Mouse (Mus musculus) liver, embryonic 14.5 days (tissue): Measurements from ENCODE around the gene 9930111J21Rik2. TPM values are rescaled to one million over a fixed set of nuclear protein-coding genes. Genes with fewer than 3 reads are reported as not detected.

Source experiments
- ATAC-seq: fragments of 200-750 bp; cut with Nextera tagmentation; 2 replicates; pipeline ENCODE4 v1.8.0; 2017; ENCODE audit warnings: moderate number of reproducible peaks, mild to moderate bottlenecking, moderate library complexity; ENCODE audit not compliant: insufficient read depth
- DNase-seq, 3 experiments: peaks; one replicate each; pipeline ENCODE4 v3.0.0-alpha.2; 2012 to 2013; ENCODE audit warnings: low read depth in 3 of 3, low spot score in 3 of 3
- H3K27ac ChIP-seq: fragments of 300-500 bp; sonication (generic); 2 replicates; pipeline ENCODE4 v1.5.1; 2014; ENCODE audit warnings: moderate library complexity, mild to moderate bottlenecking, control low read depth, inconsistent platforms
- H3K27me3 ChIP-seq: fragments of 300-500 bp; sonication (generic); 2 replicates; pipeline ENCODE4 v1.6.1; 2014; ENCODE audit warnings: mild to moderate bottlenecking, low read length, moderate library complexity; ENCODE audit not compliant: control insufficient read depth, insufficient read depth
- H3K36me3 ChIP-seq: fragments of 300-500 bp; sonication (generic); replicated peaks from 2 replicates; pipeline ENCODE4 v1.6.1; 2014; ENCODE audit warnings: low read depth; ENCODE audit not compliant: control insufficient read depth, insufficient read depth
- H3K4me1 ChIP-seq, 2 experiments: fragments of 200-500 bp in 1 of 2; fragments of 300-500 bp in 1 of 2; sonication (generic) in 1 of 2; replicated peaks; 2 replicates each; pipeline ENCODE4 v1.6.1; 2012 to 2014; ENCODE audit warnings: antibody characterized with exemption in 1 of 2, inconsistent platforms in 1 of 2, low read length in 1 of 2; ENCODE audit not compliant: control insufficient read depth in 2 of 2, insufficient read depth in 2 of 2
- H3K4me2 ChIP-seq: fragments of 300-500 bp; sonication (generic); 2 replicates; pipeline ENCODE4 v1.6.1; 2014; ENCODE audit warnings: low read depth, mild to moderate bottlenecking, control low read depth, moderate library complexity
- H3K4me3 ChIP-seq, 2 experiments: fragments of 200-500 bp in 1 of 2; fragments of 300-500 bp in 1 of 2; sonication (generic) in 1 of 2; 2 replicates each; pipeline ENCODE4 v1.5.1; 2012 to 2014; ENCODE audit warnings: low read depth in 2 of 2, low read length in 2 of 2, mild to moderate bottlenecking in 2 of 2, control low read depth in 1 of 2, inconsistent platforms in 1 of 2, moderate library complexity in 1 of 2; ENCODE audit not compliant: insufficient read depth in 1 of 2
- H3K9ac ChIP-seq: fragments of 300-500 bp; sonication (generic); replicated peaks from 2 replicates; pipeline ENCODE4 v1.6.1; 2014; ENCODE audit warnings: mild to moderate bottlenecking, control low read depth, moderate library complexity
- H3K9me3 ChIP-seq: fragments of 300-500 bp; sonication (generic); 2 replicates; pipeline ENCODE4 v1.6.1; 2016; ENCODE audit warnings: low read length, mixed read lengths; ENCODE audit not compliant: control insufficient read depth
- CTCF ChIP-seq: IDR thresholded peaks from 2 replicates; pipeline ENCODE4 v1.5.1; 2016; ENCODE audit warnings: antibody characterized with exemption, low read depth, control low read depth
- EP300 ChIP-seq: IDR thresholded peaks from 2 replicates; pipeline ENCODE4 v1.6.1; 2016; ENCODE audit warnings: antibody characterized with exemption, low read depth
- WGBS: fragments of 180-500 bp; shearing (Covaris S2); extraction: QIAGEN DNeasy Blood & Tissue Kit; methylation state at CpG from one replicate; pipeline ENCODE4 v1.1.7; 2014; ENCODE audit not compliant: insufficient replicate concordance; 5-methylcytosine and 5-hydroxymethylcytosine counted together
- polyA plus RNA-seq, 2 experiments: library from polyadenylated mRNA; depleted of rRNA in 1 of 2; stranded (reverse) in 1 of 2; unstranded in 1 of 2; fragments of >200 nt; fragmentation: Nextera tagmentation in 1 of 2; extraction: Ambion mirVana in 1 of 2; gene quantifications; 2 replicates each; pipeline versions ENCODE4 v1.2.1 to v1.2.3; 2012 to 2014

The 9930111J21Rik2 gene
- polyA plus RNA-seq, 2 experiments, result 0.51 to 0.56 TPM

DNA sequence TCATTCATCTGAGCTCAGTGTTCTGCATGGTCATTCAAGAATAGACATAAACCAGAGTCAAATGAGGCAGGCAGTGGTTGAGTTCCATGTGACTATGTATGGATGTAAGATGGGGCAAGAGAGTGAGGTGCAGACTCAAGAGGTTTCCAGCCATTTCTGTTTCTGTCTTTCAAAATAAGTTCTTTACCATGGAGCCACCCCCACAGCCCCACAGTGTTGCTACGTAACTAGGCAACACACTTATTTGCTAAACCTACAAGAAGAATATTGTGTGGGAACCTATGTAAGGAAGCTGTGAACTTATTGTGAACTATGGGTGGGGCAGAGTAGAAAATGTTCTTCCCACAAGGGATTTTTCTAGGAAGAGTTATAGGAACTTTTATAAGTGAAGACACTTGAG lies 32.1 kb upstream of the 9930111J21Rik2 start:
- Histone ChIP-seq H3K27me3 (no peaks in the 10 kb centered on the region), H3K4me3 (no peak overlapping the region), H3K9ac (no peak overlapping the region), H3K36me3 (no peaks in the 10 kb centered on the region), H3K9me3 (no peaks in the 10 kb centered on the region), H3K4me2 (no peak overlapping the region), H3K4me1 (peaks cover 48 to 66% of the 10 kb centered on the region in 2 experiments), H3K27ac (peak overlapping the region; percentile 74)
- ATAC-seq (no peak), DNase-seq (no peak)
- WGBS, result 79% methylated on average over 1 of the region's 1 CpGs
- TF ChIP-seq CTCF, result no peak
- TF ChIP-seq EP300, result no peak

DNA sequence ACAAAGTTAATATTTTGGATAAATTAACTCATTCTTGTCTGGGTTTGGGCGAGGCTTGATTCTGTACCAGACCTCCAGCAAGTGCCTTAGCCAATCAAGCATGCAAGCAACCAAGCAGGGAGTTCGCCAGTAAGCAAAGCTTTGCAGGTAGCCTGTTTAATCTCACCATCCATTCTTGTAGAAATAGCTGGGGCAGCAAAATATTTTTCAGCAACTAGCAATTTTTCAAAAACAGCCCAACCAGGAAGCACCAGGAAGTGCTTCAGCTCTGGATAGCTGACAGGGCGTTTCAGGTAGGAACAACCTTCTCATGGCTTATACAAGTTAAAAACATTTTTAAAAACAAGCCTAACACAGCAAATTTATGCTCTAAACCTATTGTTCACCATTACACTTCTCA lies 30.8 kb upstream of the 9930111J21Rik2 start:
- no peak for ATAC-seq
- no peaks in the 10 kb centered on the region for H3K9me3 ChIP-seq
- no peaks in the 10 kb centered on the region for H3K36me3 ChIP-seq
- H3K4me3 ChIP-seq, result no peak overlapping the region
- no peak for DNase-seq
- H3K27ac ChIP-seq, result no peak overlapping the region
- TF ChIP-seq CTCF (no peak), EP300 (no peak)
- H3K27me3 ChIP-seq, result no peaks in the 10 kb centered on the region
- H3K4me2 ChIP-seq, result peak overlapping the region; percentile 19; the same call in 1 of the 2 replicates
- no peak overlapping the region for H3K9ac ChIP-seq
- H3K4me1 ChIP-seq, result peaks cover 40 to 55% of the 10 kb centered on the region in 2 experiments
- 60% methylated on average over 3 of the region's 3 CpGs for WGBS

DNA sequence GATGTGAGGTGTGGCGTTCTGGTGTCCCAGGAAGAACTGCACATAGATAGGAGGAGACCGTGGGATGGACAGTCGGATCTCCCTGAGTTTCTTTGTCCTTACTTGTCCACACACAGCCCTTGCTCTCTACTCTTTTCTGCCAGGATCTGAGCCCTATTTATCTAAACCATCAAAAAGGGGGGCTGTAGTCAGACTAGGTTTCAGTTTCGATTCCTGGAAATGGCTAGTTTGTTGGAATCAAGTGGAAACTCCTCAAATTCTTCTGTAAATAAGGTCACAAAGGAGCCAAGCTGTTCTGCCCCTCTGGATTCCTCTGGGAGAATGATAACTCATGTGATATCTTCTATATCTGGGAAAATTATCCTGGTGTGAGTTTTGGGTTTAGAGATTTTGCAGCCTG lies 30.3 kb upstream of the 9930111J21Rik2 start:
- no peaks in the 10 kb centered on the region for H3K27me3 ChIP-seq
- WGBS, result 48% methylated on average over 4 of the region's 4 CpGs
- H3K4me2 ChIP-seq, result peak overlapping the region; percentile 19
- H3K9me3 ChIP-seq, result no peaks in the 10 kb centered on the region
- H3K4me3 ChIP-seq, result no peak overlapping the region
- TF ChIP-seq CTCF (no peak), EP300 (no peak)
- no peak overlapping the region for H3K9ac ChIP-seq
- DNase-seq, result no peak
- no peak for ATAC-seq
- no peaks in the 10 kb centered on the region for H3K36me3 ChIP-seq
- no peak overlapping the region for H3K27ac ChIP-seq
- H3K4me1 ChIP-seq, result peaks cover 35 to 53% of the 10 kb centered on the region in 2 experiments

DNA sequence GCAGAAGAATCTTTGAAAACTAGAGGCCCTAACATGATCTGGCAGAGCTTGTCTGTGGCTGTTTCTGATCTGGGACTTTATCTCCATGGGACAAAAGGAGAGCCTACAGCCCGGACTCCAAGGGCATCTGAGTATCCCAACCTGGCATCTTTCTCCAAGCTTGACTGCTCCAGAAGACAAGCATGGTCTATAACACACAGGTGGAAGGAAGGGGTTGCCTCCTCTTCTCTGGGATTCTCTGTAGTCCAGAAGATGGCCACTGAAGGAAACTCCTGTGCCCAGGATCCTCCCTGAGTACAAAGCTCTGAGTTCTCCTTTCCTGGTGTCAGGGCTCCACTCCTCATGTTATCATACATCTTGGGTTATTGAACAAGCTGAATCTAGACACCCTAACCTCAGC lies 29.6 kb upstream of the 9930111J21Rik2 start:
- H3K4me3 ChIP-seq, result no peak overlapping the region
- H3K4me1 ChIP-seq, result peaks cover 31 to 51% of the 10 kb centered on the region in 2 experiments
- TF ChIP-seq EP300 (no peak), CTCF (no peak)
- no peaks in the 10 kb centered on the region for H3K27me3 ChIP-seq
- no peaks in the 10 kb centered on the region for H3K9me3 ChIP-seq
- H3K27ac ChIP-seq, result no peak overlapping the region
- ATAC-seq, result no peak
- H3K9ac ChIP-seq, result no peak overlapping the region
- no peaks in the 10 kb centered on the region for H3K36me3 ChIP-seq
- DNase-seq, result no peak
- WGBS, result 22% methylated on average over 1 of the region's 1 CpGs
- H3K4me2 ChIP-seq, result no peak overlapping the region

DNA sequence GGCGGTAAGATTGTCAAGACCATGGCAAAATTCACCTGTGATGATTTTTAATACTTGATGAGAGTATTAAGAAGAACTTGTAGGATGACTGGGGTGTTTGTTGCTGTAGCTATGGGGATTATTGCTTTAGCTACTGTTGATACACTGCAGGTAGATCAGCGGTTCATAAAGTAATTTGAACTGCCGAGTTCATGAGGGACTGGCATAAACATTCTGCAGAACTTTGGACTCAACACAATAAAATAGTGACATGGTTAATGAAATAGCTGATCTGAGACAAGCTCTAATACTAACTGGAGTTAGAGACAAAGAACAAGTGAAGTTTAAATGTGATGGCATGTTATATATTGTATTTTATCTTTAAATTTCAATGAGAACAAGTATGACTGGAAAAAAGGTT lies 27.7 kb upstream of the 9930111J21Rik2 start:
- Histone ChIP-seq H3K27ac (no peak overlapping the region), H3K9ac (no peak overlapping the region), H3K4me1 (peaks cover 12 to 32% of the 10 kb centered on the region in 2 experiments), H3K9me3 (no peaks in the 10 kb centered on the region), H3K27me3 (no peaks in the 10 kb centered on the region), H3K36me3 (no peaks in the 10 kb centered on the region), H3K4me2 (no peak overlapping the region), H3K4me3 (no peak overlapping the region)
- no peak for ATAC-seq
- TF ChIP-seq CTCF (no peak), EP300 (no peak)
- DNase-seq, result no peak
- 71% methylated on average over 3 of the region's 3 CpGs for WGBS
